In genomic region chr11:98964616-98965415, GRCm38 (mm10) we compare ENCODE assay signal across 8 mouse cellular contexts. TPM values are rescaled to one million over a fixed set of nuclear protein-coding genes. Genes with fewer than 3 reads are reported as not detected.
A peak's percentile ranks its signal among the peaks of the same experiment; 100 is the strongest.
DNase-seq lines count a peak whose midpoint lies in the region; ATAC-seq and TF ChIP-seq lines count a peak whose summit lies in the region.
"Had no signal": no experiment of that assay in that cellular context is flagged by ENCODE, and none has a peak within 500 bp of the region (broad histone marks: within the 10 kb centered on the region; RNA-seq: fewer than 3 reads in every experiment).

No protein-coding gene starts in this region.

- no peak overlapping the region for H3K9ac ChIP-seq in heart, adult 2 months (ENCODE audit: low read depth, low read length)
- no peak overlapping the region for H3K9ac ChIP-seq in midbrain, postnatal 0 days (replicated peaks; ENCODE audit: low read length, poor library complexity, severe bottlenecking)

- TF ChIP-seq EP300 in heart, adult 2 months (IDR thresholded peaks at IDR 0.05; ENCODE audit: insufficient read depth, low read depth, low read length) = no peak

- peaks cover 74% of the 10 kb centered on the region for H3K36me3 ChIP-seq in G1E (replicated peaks)
- H3K36me3 ChIP-seq in heart, adult 2 months (ENCODE audit: control insufficient read depth, insufficient read depth, low read length) = peaks cover 2% of the 10 kb centered on the region
- no peaks in the 10 kb centered on the region for H3K36me3 ChIP-seq in midbrain, postnatal 0 days (ENCODE audit: insufficient read depth, low read length)

- no peak for DNase-seq in G1E (ENCODE audit: low spot score)
- DNase-seq in cerebellum, adult 18-20 months = peak; percentile 58 to 67
- DNase-seq in heart, adult 2 months = peak; percentile 71 to 77
- DNase-seq in kidney, adult 9 months = peak; percentile 65
- DNase-seq in midbrain, postnatal 0 days (ENCODE audit: low spot score) = peak; percentile 13
- DNase-seq in frontal cortex, postnatal 36 days (ENCODE audit: low spot score in 2 of 2) = no peak
- DNase-seq in spleen, adult 12 weeks (ENCODE audit: low spot score) = no peak

- ATAC-seq in G1E (ENCODE audit: extremely low read depth, insufficient number of reproducible peaks, low FRiP score, poor library complexity, severe bottlenecking) = no peak
- ATAC-seq in midbrain, postnatal 0 days (ENCODE audit: low FRiP score) = no peak

- peak overlapping the region; percentile 77; the same call in 1 of the 2 replicates for H3K4me3 ChIP-seq in G1E (ENCODE audit: low read depth, low read length)
- no peak overlapping the region for H3K4me3 ChIP-seq in heart, adult 2 months
- no peak overlapping the region for H3K4me3 ChIP-seq in midbrain, postnatal 0 days (ENCODE audit: low read depth, low read length)

- WGBS in heart, adult 2 months = 26% methylated on average over 15 of the region's 15 CpGs
- WGBS in midbrain, postnatal 0 days = 35% methylated on average over 15 of the region's 15 CpGs

- no peak for TF ChIP-seq CTCF in G1E (IDR thresholded peaks at IDR 0.05; ENCODE audit: low read depth, low read length)
- no peak for TF ChIP-seq CTCF in heart, adult 2 months (IDR thresholded peaks at IDR 0.05)
- no peak for TF ChIP-seq CTCF in midbrain, postnatal 0 days (IDR thresholded peaks at IDR 0.05)

- no peaks in the 10 kb centered on the region for H3K79me2 ChIP-seq in heart, adult 2 months (replicated peaks; ENCODE audit: control insufficient read depth, insufficient read depth, low read length)

- no peak for TF ChIP-seq POLR2A in heart, adult 2 months (IDR thresholded peaks at IDR 0.05; ENCODE audit: insufficient read depth, low read depth, low read length)

- peaks cover 24% of the 10 kb centered on the region for H3K27me3 ChIP-seq in G1E (ENCODE audit: insufficient read depth, low read length)
- no peaks in the 10 kb centered on the region for H3K27me3 ChIP-seq in heart, adult 2 months (ENCODE audit: control insufficient read depth, insufficient read depth, low read length)
- no peaks in the 10 kb centered on the region for H3K27me3 ChIP-seq in midbrain, postnatal 0 days (ENCODE audit: insufficient read depth, low read length)

- peak overlapping the region; percentile 33 for H3K27ac ChIP-seq in heart, adult 2 months
- H3K27ac ChIP-seq in midbrain, postnatal 0 days (ENCODE audit: low read depth, low read length) = no peak overlapping the region; the same call in 1 of the 2 replicates

- no peaks in the 10 kb centered on the region for H3K9me3 ChIP-seq in G1E (replicated peaks)
- no peaks in the 10 kb centered on the region for H3K9me3 ChIP-seq in midbrain, postnatal 0 days (ENCODE audit: low read length)
- H3K9me3 ChIP-seq: megakaryocyte, embryonic 14.5 days had no signal

- H3K4me2 ChIP-seq in midbrain, postnatal 0 days (ENCODE audit: low read depth, low read length, poor library complexity, severe bottlenecking) = peak overlapping the region; percentile 20; the same call in 1 of the 2 replicates

- H3K4me1 ChIP-seq in G1E (ENCODE audit: insufficient read depth, low read depth, low read length) = peaks cover 94% of the 10 kb centered on the region
- H3K4me1 ChIP-seq in heart, adult 2 months (ENCODE audit: control insufficient read depth, insufficient read depth, low read length) = peaks cover 40% of the 10 kb centered on the region
- H3K4me1 ChIP-seq in midbrain, postnatal 0 days (ENCODE audit: insufficient read depth, low read length) = peaks cover 41% of the 10 kb centered on the region

- intact Hi-C loops in heart, adult 2 months (cut with DNase I) = no loop called here

RNA-seq across cellular contexts. Expression of gene Gjd3, which starts 18.0 kb away (rescaled TPM):
- total RNA-seq in G1E (2014; fragmentation: Nextera tagmentation) (not detected in 2 replicates), G1E (2017) (not detected in 2 replicates)
- not detected in 2 replicates for polyA plus RNA-seq in G1E (2012)
- total RNA-seq in heart, adult 2 months (2021) = under 1 TPM; 0.27 to 0.31 TPM
- polyA plus RNA-seq in heart, adult 2 months (2012; rRNA removed) = 0.94 and 1.6 TPM in 2 replicates
- total RNA-seq in midbrain, postnatal 0 days (2014; rRNA removed) = 3.0 and 5.1 TPM in 2 replicates
- 4.5 and 5.1 TPM in 2 replicates for polyA plus RNA-seq in midbrain, postnatal 0 days (2015; fragmentation: Nextera tagmentation; extraction: Ambion mirVana)

RNA-seq across cellular contexts. Expression of gene Rara, which starts 37.2 kb away (rescaled TPM):
- total RNA-seq in G1E (2014; fragmentation: Nextera tagmentation) = 109 and 110 TPM in 2 replicates
- total RNA-seq in G1E (2017) = 16.9 and 17.1 TPM in 2 replicates
- polyA plus RNA-seq in G1E (2012) = 84.4 and 103 TPM in 2 replicates
- total RNA-seq in heart, adult 2 months (2021) = 10 to 100 TPM; 10.1 to 12.8 TPM
- 7.1 and 10.9 TPM in 2 replicates for polyA plus RNA-seq in heart, adult 2 months (2012; rRNA removed)
- total RNA-seq in midbrain, postnatal 0 days (2014; rRNA removed) = 14.3 and 20.4 TPM in 2 replicates
- 8.2 and 8.7 TPM in 2 replicates for polyA plus RNA-seq in midbrain, postnatal 0 days (2015; fragmentation: Nextera tagmentation; extraction: Ambion mirVana)

RNA-seq across cellular contexts. Expression of gene Cdc6, which starts 57.2 kb away (rescaled TPM):
- total RNA-seq in G1E (2014; fragmentation: Nextera tagmentation) (60.7 and 84.9 TPM in 2 replicates), G1E (2017) (52.7 and 63.4 TPM in 2 replicates)
- 3.4 and 4.1 TPM in 2 replicates for polyA plus RNA-seq in G1E (2012)
- total RNA-seq in heart, adult 2 months (2021) = under 1 TPM; 0.13 to 0.32 TPM
- polyA plus RNA-seq in heart, adult 2 months (2012; rRNA removed) = 0.14 and 0.26 TPM in 2 replicates
- total RNA-seq in midbrain, postnatal 0 days (2014; rRNA removed) = 0.19 and 0.44 TPM in 2 replicates
- polyA plus RNA-seq in midbrain, postnatal 0 days (2015; fragmentation: Nextera tagmentation; extraction: Ambion mirVana) = 0.52 and 0.65 TPM in 2 replicates

RNA-seq across cellular contexts. Expression of gene Top2a, which starts 59.2 kb away (rescaled TPM):
- 426 and 497 TPM in 2 replicates for total RNA-seq in G1E (2014; fragmentation: Nextera tagmentation)
- 717 and 752 TPM in 2 replicates for total RNA-seq in G1E (2017)
- polyA plus RNA-seq in G1E (2012) = 29.0 and 89.9 TPM in 2 replicates
- total RNA-seq in heart, adult 2 months (2021) = 1 to 10 TPM; 1.4 to 2.3 TPM
- polyA plus RNA-seq in heart, adult 2 months (2012; rRNA removed) = 0.27 and 0.56 TPM in 2 replicates
- total RNA-seq in midbrain, postnatal 0 days (2014; rRNA removed) = 13.9 and 21.1 TPM in 2 replicates
- polyA plus RNA-seq in midbrain, postnatal 0 days (2015; fragmentation: Nextera tagmentation; extraction: Ambion mirVana) = 7.4 and 10.0 TPM in 2 replicates

Comparison
In these comparisons a context has a peak if more than half of its experiments do, and no peak if none do; other contexts are left out.
1. DNase-seq: peak in cerebellum, adult 18-20 months (2 of 2), heart, adult 2 months (2 of 2), kidney, adult 9 months (single experiment) and midbrain, postnatal 0 days (single experiment); none in G1E (single experiment), frontal cortex, postnatal 36 days (0 of 2) and spleen, adult 12 weeks (single experiment).
2. RNA of gene Cdc6, which starts 57.2 kb away (total RNA-seq): 52.7 to 84.9 TPM in G1E; 0.19 to 0.44 TPM in midbrain, postnatal 0 days and 0.13 to 0.32 TPM in heart, adult 2 months; every median in the first group is over 10 times any median in the second.